Comparison of ENCODE assay signal across 8 mouse cellular contexts in genomic region chr7:28810107-28811066, GRCm38 (mm10). TPM values are rescaled to one million over a fixed set of nuclear protein-coding genes. Genes with fewer than 3 reads are reported as not detected.
DNase-seq lines count a peak whose midpoint lies in the region; ATAC-seq and TF ChIP-seq lines count a peak whose summit lies in the region.

No protein-coding gene starts in this region.

- peak; percentile 81 for TF ChIP-seq CTCF in layer of hippocampus, adult 2 months (conservative IDR thresholded peaks at IDR 0.05)
- TF ChIP-seq CTCF in lung, embryonic 14.5 days (IDR thresholded peaks at IDR 0.05; ENCODE audit: low read depth): peak; percentile 69
- TF ChIP-seq CTCF in olfactory bulb, adult 2 months (IDR thresholded peaks at IDR 0.05; ENCODE audit: insufficient read depth, low read depth, low read length): no peak
- no peak for TF ChIP-seq CTCF in thymus, adult 2 months (IDR thresholded peaks at IDR 0.05; ENCODE audit: borderline replicate concordance, control insufficient read depth, extremely low read depth, insufficient read depth, low read length, poor library complexity)

- peak; percentile 78 for TF ChIP-seq POLR2A in olfactory bulb, adult 2 months (IDR thresholded peaks at IDR 0.05; ENCODE audit: insufficient read depth, low read depth, low read length)
- peak; percentile 94 for TF ChIP-seq POLR2A in thymus, adult 2 months (IDR thresholded peaks at IDR 0.05; ENCODE audit: control insufficient read depth, extremely low read depth, insufficient read depth, low read length, poor library complexity)

- peak overlapping the region; percentile 84 for H3K4me2 ChIP-seq in forebrain, embryonic 15.5 days (replicated peaks)
- peak overlapping the region; percentile 98 for H3K4me2 ChIP-seq in lung, embryonic 14.5 days

- no peaks in the 10 kb centered on the region for H3K27me3 ChIP-seq in forebrain, embryonic 15.5 days
- H3K27me3 ChIP-seq in lung, embryonic 14.5 days (ENCODE audit: insufficient read depth, low read length): no peaks in the 10 kb centered on the region
- no peaks in the 10 kb centered on the region for H3K27me3 ChIP-seq in thymus, adult 2 months (ENCODE audit: control insufficient read depth, insufficient read depth, low read length)

- peak overlapping the region; percentile 100 for H3K9ac ChIP-seq in ES-E14 (ENCODE audit: insufficient read depth, low read depth, low read length, poor library complexity, severe bottlenecking)
- peak overlapping the region; percentile 87 for H3K9ac ChIP-seq in forebrain, embryonic 15.5 days (replicated peaks)
- peak overlapping the region; percentile 92 for H3K9ac ChIP-seq in lung, embryonic 14.5 days

- under 1% methylated on average over 70 of the region's 70 CpGs for WGBS in forebrain, embryonic 15.5 days
- under 1% methylated on average over 70 of the region's 70 CpGs for WGBS in lung, embryonic 14.5 days
- under 1% methylated on average over 70 of the region's 70 CpGs for WGBS in olfactory bulb, adult 2 months
- WGBS in thymus, adult 2 months: under 1% methylated on average over 70 of the region's 70 CpGs

- peaks cover 1 to 16% of the 10 kb centered on the region in 2 experiments; a peak in 3 of 4 replicates for H3K4me1 ChIP-seq in ES-E14 (ENCODE audit: control insufficient read depth in 2 of 2, insufficient read depth in 2 of 2, low read length in 2 of 2, poor library complexity in 1 of 2)
- peaks cover 40% of the 10 kb centered on the region for H3K4me1 ChIP-seq in forebrain, embryonic 15.5 days
- H3K4me1 ChIP-seq in lung, embryonic 14.5 days (ENCODE audit: insufficient read depth): peaks cover 14% of the 10 kb centered on the region
- peaks cover 28% of the 10 kb centered on the region for H3K4me1 ChIP-seq in olfactory bulb, adult 2 months (ENCODE audit: control insufficient read depth, insufficient read depth, low read length)
- H3K4me1 ChIP-seq in thymus, adult 2 months (replicated peaks; ENCODE audit: control insufficient read depth, insufficient read depth, low read length): peaks cover 22% of the 10 kb centered on the region

- peak; percentile 93 for ATAC-seq in forebrain, embryonic 15.5 days (replicated peaks)
- ATAC-seq in lung, embryonic 14.5 days (ENCODE audit: insufficient read depth): peak; percentile 89

- DNase-seq in ES-E14 (ENCODE audit: low read depth, low spot score): peak; percentile 100
- DNase-seq in cerebellum, adult 11-12 months: peak; percentile 100
- peak; percentile 99 for DNase-seq in heart, postnatal 25 days (ENCODE audit: low spot score)
- peak; percentile 99 for DNase-seq in layer of hippocampus, adult 2 months (ENCODE audit: low spot score in 2 of 2)
- peak; percentile 100 for DNase-seq in lung, embryonic 14.5 days
- DNase-seq in thymus, adult 2 months: peak; percentile 99

- peak overlapping the region; percentile 99 for H3K27ac ChIP-seq in ES-E14 (ENCODE audit: insufficient read depth, low read depth, low read length, poor library complexity, severe bottlenecking)
- H3K27ac ChIP-seq in forebrain, embryonic 15.5 days (replicated peaks): peak overlapping the region; percentile 99
- peak overlapping the region; percentile 100 for H3K27ac ChIP-seq in layer of hippocampus, adult 2 months
- peak overlapping the region; percentile 100 for H3K27ac ChIP-seq in lung, embryonic 14.5 days (ENCODE audit: low read depth)
- H3K27ac ChIP-seq in olfactory bulb, adult 2 months (ENCODE audit: insufficient read depth, low read depth, low read length): peak overlapping the region; percentile 97
- H3K27ac ChIP-seq in thymus, adult 2 months (ENCODE audit: control insufficient read depth, insufficient read depth, low read length): peak overlapping the region; percentile 93

- in situ Hi-C loops in ES-E14 (cut with MboI; ENCODE audit: low sequenced_read_pairs in 2 of 2, unreplicated experiment in 2 of 2): no loop called here

- H3K4me3 ChIP-seq in ES-E14 (ENCODE audit: insufficient read depth in 1 of 2, low read depth in 1 of 2, low read length in 2 of 2, poor library complexity in 1 of 2, severe bottlenecking in 1 of 2): peak overlapping the region; percentile 88 to 97
- H3K4me3 ChIP-seq in forebrain, embryonic 15.5 days: peak overlapping the region; percentile 81
- H3K4me3 ChIP-seq in layer of hippocampus, adult 2 months: peak overlapping the region; percentile 96
- H3K4me3 ChIP-seq in lung, embryonic 14.5 days (ENCODE audit: low read depth, low read length): peak overlapping the region; percentile 81
- peak overlapping the region; percentile 93 for H3K4me3 ChIP-seq in olfactory bulb, adult 2 months (ENCODE audit: insufficient read depth, low read depth, low read length)
- H3K4me3 ChIP-seq in thymus, adult 2 months (ENCODE audit: control insufficient read depth, insufficient read depth, low read length): peak overlapping the region; percentile 74

- intact Hi-C loops in heart, postnatal 25 days (cut with DNase I): loop anchor here (2.0 kb wide), 1 partner anchor 14 kb away; the partner anchor contains the start of gene Ech1

- H3K36me3 ChIP-seq in ES-E14 (ENCODE audit: control insufficient read depth, insufficient read depth, low read length, poor library complexity, severe bottlenecking): peaks cover 35% of the 10 kb centered on the region
- H3K36me3 ChIP-seq in forebrain, embryonic 15.5 days: peaks cover 30% of the 10 kb centered on the region
- H3K36me3 ChIP-seq in lung, embryonic 14.5 days (ENCODE audit: insufficient read depth): peaks cover 39% of the 10 kb centered on the region
- peaks cover 24% of the 10 kb centered on the region for H3K36me3 ChIP-seq in thymus, adult 2 months (ENCODE audit: control insufficient read depth, insufficient read depth, low read length)

- no peaks in the 10 kb centered on the region for H3K9me3 ChIP-seq in ES-E14 (ENCODE audit: control insufficient read depth, insufficient read depth, low read depth, low read length)
- H3K9me3 ChIP-seq in forebrain, embryonic 15.5 days: no peaks in the 10 kb centered on the region
- no peaks in the 10 kb centered on the region for H3K9me3 ChIP-seq in lung, embryonic 14.5 days (ENCODE audit: low read depth, low read length)

TF ChIP-seq in ES-E14, 5 proteins besides CTCF, POLR2A, EP300 and RAD21:
- peak; percentile 14; the same call in 1 of the 2 replicates for TF ChIP-seq HCFC1 (IDR thresholded peaks at IDR 0.05; ENCODE audit: borderline replicate concordance, insufficient read depth, low read length)
- TF ChIP-seq ZC3H11A (IDR thresholded peaks at IDR 0.05; ENCODE audit: borderline replicate concordance, low read depth, low read length): no peak
- TF ChIP-seq MAFK (IDR thresholded peaks at IDR 0.05; ENCODE audit: insufficient read depth, low read depth, low read length): 0 out of 2 replicates have a peak, but pooled peaks have one; percentile 1
- TF ChIP-seq ZNF384 (IDR thresholded peaks at IDR 0.05; ENCODE audit: low read depth, low read length): no peak
- peak; percentile 95 for TF ChIP-seq CHD2 (IDR thresholded peaks at IDR 0.05; ENCODE audit: low read depth, low read length)

RNA-seq across cellular contexts. Expression of gene Hnrnpl, which starts 2.0 kb away (rescaled TPM):
- 464 and 530 TPM in 2 replicates for total RNA-seq in ES-E14 (2012; rRNA removed)
- 231 and 243 TPM in 2 replicates for polyA plus RNA-seq in forebrain, embryonic 15.5 days (2015; fragmentation: Nextera tagmentation; extraction: Ambion mirVana)
- 100 to 1,000 TPM; 225 to 270 TPM for total RNA-seq in heart, postnatal 25 days (2021)
- 100 to 1,000 TPM; 410 to 476 TPM for total RNA-seq in layer of hippocampus, adult 2 months (2021)
- 254 and 255 TPM in 2 replicates for polyA plus RNA-seq in lung, embryonic 14.5 days (2014; fragmentation: Nextera tagmentation; extraction: Ambion mirVana)
- 179 and 465 TPM in 2 replicates for polyA plus RNA-seq in olfactory bulb, adult 2 months (2012; ENCODE audit: insufficient read depth, insufficient read length, low replicate concordance, missing spikeins)
- 562 and 568 TPM in 2 replicates for polyA plus RNA-seq in thymus, adult 2 months (2012; rRNA removed)

RNA-seq across cellular contexts. Expression of gene Ech1, which starts 14.6 kb away (rescaled TPM):
- total RNA-seq in ES-E14 (2012; rRNA removed): 64.1 and 75.6 TPM in 2 replicates
- polyA plus RNA-seq in forebrain, embryonic 15.5 days (2015; fragmentation: Nextera tagmentation; extraction: Ambion mirVana): 85.2 and 86.5 TPM in 2 replicates
- 1,000 to 10,000 TPM; 1,337 to 1,520 TPM for total RNA-seq in heart, postnatal 25 days (2021)
- 10 to 100 TPM; 66.4 to 68.8 TPM for total RNA-seq in layer of hippocampus, adult 2 months (2021)
- polyA plus RNA-seq in lung, embryonic 14.5 days (2014; fragmentation: Nextera tagmentation; extraction: Ambion mirVana): 127 and 133 TPM in 2 replicates
- not detected in 2 replicates for polyA plus RNA-seq in olfactory bulb, adult 2 months (2012; ENCODE audit: insufficient read depth, insufficient read length, low replicate concordance, missing spikeins)
- polyA plus RNA-seq in thymus, adult 2 months (2012; rRNA removed): 287 and 359 TPM in 2 replicates

RNA-seq across cellular contexts. Expression of gene Rinl, which starts 21.6 kb away (rescaled TPM):
- total RNA-seq in ES-E14 (2012; rRNA removed): 17.2 and 18.9 TPM in 2 replicates
- 1.8 and 2.5 TPM in 2 replicates for polyA plus RNA-seq in forebrain, embryonic 15.5 days (2015; fragmentation: Nextera tagmentation; extraction: Ambion mirVana)
- 1 to 10 TPM; 1.5 to 2.2 TPM for total RNA-seq in heart, postnatal 25 days (2021)
- 1 to 10 TPM; 2.6 to 4.5 TPM for total RNA-seq in layer of hippocampus, adult 2 months (2021)
- 6.8 and 6.9 TPM in 2 replicates for polyA plus RNA-seq in lung, embryonic 14.5 days (2014; fragmentation: Nextera tagmentation; extraction: Ambion mirVana)
- not detected in 2 replicates for polyA plus RNA-seq in olfactory bulb, adult 2 months (2012; ENCODE audit: insufficient read depth, insufficient read length, low replicate concordance, missing spikeins)
- polyA plus RNA-seq in thymus, adult 2 months (2012; rRNA removed): 91.9 and 93.7 TPM in 2 replicates

RNA-seq across cellular contexts. Expression of gene Lgals4, which starts 23.3 kb away (rescaled TPM):
- 5.5 and 9.6 TPM in 2 replicates for total RNA-seq in ES-E14 (2012; rRNA removed)
- 4.2 and 4.9 TPM in 2 replicates for polyA plus RNA-seq in forebrain, embryonic 15.5 days (2015; fragmentation: Nextera tagmentation; extraction: Ambion mirVana)
- 10 to 100 TPM; 28.9 to 30.7 TPM for total RNA-seq in heart, postnatal 25 days (2021)
- 1 to 10 TPM; 4.4 to 6.8 TPM for total RNA-seq in layer of hippocampus, adult 2 months (2021)
- 3.2 and 3.7 TPM in 2 replicates for polyA plus RNA-seq in lung, embryonic 14.5 days (2014; fragmentation: Nextera tagmentation; extraction: Ambion mirVana)
- polyA plus RNA-seq in olfactory bulb, adult 2 months (2012; ENCODE audit: insufficient read depth, insufficient read length, low replicate concordance, missing spikeins): not detected in 2 replicates
- 23.2 and 29.7 TPM in 2 replicates for polyA plus RNA-seq in thymus, adult 2 months (2012; rRNA removed)

RNA-seq across cellular contexts. Expression of gene Nfkbib, which starts 43.1 kb away (rescaled TPM):
- 17.7 and 20.1 TPM in 2 replicates for total RNA-seq in ES-E14 (2012; rRNA removed)
- 59.0 and 62.0 TPM in 2 replicates for polyA plus RNA-seq in forebrain, embryonic 15.5 days (2015; fragmentation: Nextera tagmentation; extraction: Ambion mirVana)
- total RNA-seq in heart, postnatal 25 days (2021): 10 to 100 TPM; 22.1 to 22.9 TPM
- total RNA-seq in layer of hippocampus, adult 2 months (2021): 10 to 100 TPM; 25.6 to 27.2 TPM
- 31.8 and 37.4 TPM in 2 replicates for polyA plus RNA-seq in lung, embryonic 14.5 days (2014; fragmentation: Nextera tagmentation; extraction: Ambion mirVana)
- polyA plus RNA-seq in olfactory bulb, adult 2 months (2012; ENCODE audit: insufficient read depth, insufficient read length, low replicate concordance, missing spikeins): not detected in 2 replicates
- 75.5 and 78.8 TPM in 2 replicates for polyA plus RNA-seq in thymus, adult 2 months (2012; rRNA removed)

Comparison
In these comparisons a context has a peak if more than half of its experiments do, and no peak if none do; other contexts are left out.
1. Peak in every context shown above with its lines: DNase-seq, ATAC-seq, H3K4me3 ChIP-seq and H3K27ac ChIP-seq.
2. CTCF ChIP-seq: peak in layer of hippocampus, adult 2 months (single experiment) and lung, embryonic 14.5 days (single experiment); none in olfactory bulb, adult 2 months (single experiment) and thymus, adult 2 months (single experiment).
3. RNA of gene Ech1, which starts 14.6 kb away (polyA plus RNA-seq): 287 to 359 TPM in thymus, adult 2 months, 127 to 133 TPM in lung, embryonic 14.5 days and 85.2 to 86.5 TPM in forebrain, embryonic 15.5 days; not detected in olfactory bulb, adult 2 months; every median in the first group is over 10 times any median in the second.
4. RNA of gene Rinl, which starts 21.6 kb away (polyA plus RNA-seq): 91.9 to 93.7 TPM in thymus, adult 2 months; 6.8 to 6.9 TPM in lung, embryonic 14.5 days, 1.8 to 2.5 TPM in forebrain, embryonic 15.5 days and not detected in olfactory bulb, adult 2 months; every median in the first group is over 10 times any median in the second.